Mouse (Mus musculus) kidney, embryonic 16.5 days (tissue): ENCODE measurements at regions not wholly inside any gene's neighbourhood (a gene's known extent, or its start where the extent isn't known, plus 50 kb on each side); places are given as distances from the start of the nearest gene placed in this dataset.

Experiments
- ATAC-seq: fragments of 200-750 bp; cut with Nextera tagmentation; 2 replicates; pipeline ENCODE4 v1.8.0; 2017; ENCODE audit warnings: moderate TSS enrichment; ENCODE audit not compliant: low FRiP score, low TSS enrichment
- H3K27ac ChIP-seq: fragments of 300-500 bp; sonication (generic); 2 replicates; pipeline ENCODE4 v1.5.1; 2014; ENCODE audit warnings: low read length
- H3K27me3 ChIP-seq: fragments of 300-500 bp; sonication (generic); 2 replicates; pipeline ENCODE4 v1.6.1; 2014; ENCODE audit warnings: low read length, control low read depth, mixed read lengths; ENCODE audit not compliant: insufficient read depth
- H3K36me3 ChIP-seq: fragments of 300-500 bp; sonication (generic); 2 replicates; pipeline ENCODE4 v1.6.1; 2014; ENCODE audit warnings: low read length, control low read depth, mixed read lengths; ENCODE audit not compliant: insufficient read depth
- H3K4me1 ChIP-seq: fragments of 300-500 bp; sonication (generic); 2 replicates; pipeline ENCODE4 v1.6.1; 2014; ENCODE audit warnings: low read length, control low read depth, mixed read lengths; ENCODE audit not compliant: insufficient read depth
- H3K4me2 ChIP-seq: fragments of 300-500 bp; sonication (generic); replicated peaks from 2 replicates; pipeline ENCODE4 v1.6.1; 2014; ENCODE audit warnings: low read depth, low read length
- H3K4me3 ChIP-seq: fragments of 300-500 bp; sonication (generic); 2 replicates; pipeline ENCODE4 v1.5.1; 2014; ENCODE audit warnings: mild to moderate bottlenecking, low read length
- H3K9ac ChIP-seq: fragments of 300-500 bp; sonication (generic); replicated peaks from 2 replicates; pipeline ENCODE4 v1.6.1; 2014; ENCODE audit warnings: low read length
- H3K9me3 ChIP-seq: fragments of 300-500 bp; sonication (generic); 2 replicates; pipeline ENCODE4 v1.6.1; 2016; ENCODE audit warnings: low read length, control low read depth
- WGBS: fragments of 180-500 bp; shearing (Covaris S2); extraction: QIAGEN DNeasy Blood & Tissue Kit; methylation state at CpG from one replicate; pipeline ENCODE4 v1.1.7; 2014; 5-methylcytosine and 5-hydroxymethylcytosine counted together

DNA sequence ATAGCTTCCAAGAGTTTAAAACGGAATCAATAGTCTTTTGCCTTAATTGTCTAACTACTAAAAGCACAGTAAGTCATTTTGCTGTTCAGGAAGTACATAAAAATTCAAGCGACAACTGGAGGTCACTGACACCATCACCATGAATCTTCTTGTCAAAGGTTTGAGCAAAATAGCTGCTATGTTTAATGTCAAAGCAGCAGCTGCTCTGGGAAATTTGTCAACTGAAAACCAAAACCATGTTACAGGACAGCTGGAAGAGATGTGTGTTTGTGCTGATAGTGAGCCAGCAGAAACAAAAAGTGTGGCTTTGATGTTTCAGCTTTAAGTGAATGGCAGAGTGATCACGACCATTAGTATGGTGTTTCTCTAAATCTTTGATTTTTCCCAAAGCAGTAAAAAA, 100.7 kb downstream of the Il13ra2 start:
- no peaks in the 10 kb centered on the region for H3K9me3 ChIP-seq
- H3K9ac ChIP-seq, result no peak overlapping the region
- no peak overlapping the region for H3K4me3 ChIP-seq
- H3K4me1 ChIP-seq, result no peaks in the 10 kb centered on the region
- no peaks in the 10 kb centered on the region for H3K36me3 ChIP-seq
- no peak overlapping the region for H3K4me2 ChIP-seq
- H3K27me3 ChIP-seq, result no peaks in the 10 kb centered on the region
- peak; percentile 63; the same call in 1 of the 2 replicates for ATAC-seq
- WGBS, result 17% methylated on average over 3 of the region's 3 CpGs
- H3K27ac ChIP-seq, result no peak overlapping the region

GRCm38 (mm10) chrX:147326231-147326630, 102.8 kb downstream of the Il13ra2 start:
- Histone ChIP-seq H3K36me3 (no peaks in the 10 kb centered on the region), H3K9ac (no peak overlapping the region), H3K4me1 (no peaks in the 10 kb centered on the region), H3K4me3 (no peak overlapping the region), H3K4me2 (no peak overlapping the region), H3K9me3 (no peaks in the 10 kb centered on the region), H3K27me3 (no peaks in the 10 kb centered on the region), H3K27ac (no peak overlapping the region)
- ATAC-seq, result no peak
- WGBS, result 35% methylated on average over 1 of the region's 1 CpGs
